Mouse (Mus musculus): ENCODE data around the gene Foxa3.

Gene Foxa3

DNA sequence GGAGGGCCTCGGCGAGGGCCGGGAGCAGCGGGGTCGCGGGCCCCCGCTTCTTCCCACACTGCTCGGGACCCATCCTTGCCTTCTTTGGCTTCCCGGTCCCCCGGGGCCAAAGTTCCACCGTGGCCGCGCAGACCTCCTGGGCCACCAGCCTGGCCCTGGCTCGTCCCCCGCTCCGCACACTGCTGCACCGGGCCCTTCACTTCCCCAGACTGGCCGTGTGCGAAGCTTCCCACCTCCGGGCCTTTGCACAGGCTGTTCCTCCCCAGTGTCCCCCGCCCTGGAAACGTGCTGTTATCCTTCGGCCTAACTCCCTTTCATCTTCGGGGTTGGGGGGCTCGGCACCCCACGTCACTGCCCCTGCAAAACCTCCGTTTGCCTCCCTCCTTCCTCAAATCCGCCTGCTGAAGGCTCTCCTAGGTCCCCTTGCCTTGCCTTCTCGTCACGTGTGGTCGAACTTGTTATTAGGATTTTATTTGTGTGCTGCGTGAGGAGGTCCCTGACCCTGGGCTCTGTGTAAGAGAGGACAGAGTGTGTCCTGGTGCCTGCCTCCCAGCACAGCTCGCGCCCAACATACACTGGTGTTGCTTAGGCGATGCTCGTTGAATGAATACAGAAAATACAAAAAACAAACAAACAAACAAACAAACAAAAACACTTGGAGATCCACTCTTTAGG lies 1.4 kb upstream of the Foxa3 start:
- no peak for DNase-seq (ENCODE audit: low spot score in 2 of 2)

DNA sequence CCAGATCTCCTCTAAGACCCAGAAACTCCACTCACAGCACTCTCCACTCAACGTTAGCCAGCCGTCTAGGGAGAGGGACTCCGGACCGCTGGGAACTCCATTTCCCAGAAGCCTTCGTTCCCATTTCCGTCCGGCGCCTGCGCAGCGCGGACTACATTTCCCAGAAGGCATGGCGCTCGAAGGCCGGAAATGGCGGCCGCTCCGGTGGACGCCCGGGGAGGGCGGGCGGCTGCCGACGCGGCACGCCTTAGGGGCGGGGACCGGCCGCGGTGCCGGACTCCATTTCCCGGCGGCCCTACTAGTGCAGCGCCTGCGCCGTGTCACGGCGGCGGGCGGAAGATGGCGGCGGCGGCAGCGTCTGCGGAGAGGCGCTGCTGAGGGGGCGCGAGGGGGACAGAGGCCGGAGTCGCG lies 763 bp upstream of the Foxa3 start, which contains the start of gene Sympk:
Gene Sympk, plus strand, starts transcription at position 282 of the 411 bp plus-strand sequence.
- peak; percentile 91 to 93 for DNase-seq (ENCODE audit: low spot score in 2 of 2)

DNA sequence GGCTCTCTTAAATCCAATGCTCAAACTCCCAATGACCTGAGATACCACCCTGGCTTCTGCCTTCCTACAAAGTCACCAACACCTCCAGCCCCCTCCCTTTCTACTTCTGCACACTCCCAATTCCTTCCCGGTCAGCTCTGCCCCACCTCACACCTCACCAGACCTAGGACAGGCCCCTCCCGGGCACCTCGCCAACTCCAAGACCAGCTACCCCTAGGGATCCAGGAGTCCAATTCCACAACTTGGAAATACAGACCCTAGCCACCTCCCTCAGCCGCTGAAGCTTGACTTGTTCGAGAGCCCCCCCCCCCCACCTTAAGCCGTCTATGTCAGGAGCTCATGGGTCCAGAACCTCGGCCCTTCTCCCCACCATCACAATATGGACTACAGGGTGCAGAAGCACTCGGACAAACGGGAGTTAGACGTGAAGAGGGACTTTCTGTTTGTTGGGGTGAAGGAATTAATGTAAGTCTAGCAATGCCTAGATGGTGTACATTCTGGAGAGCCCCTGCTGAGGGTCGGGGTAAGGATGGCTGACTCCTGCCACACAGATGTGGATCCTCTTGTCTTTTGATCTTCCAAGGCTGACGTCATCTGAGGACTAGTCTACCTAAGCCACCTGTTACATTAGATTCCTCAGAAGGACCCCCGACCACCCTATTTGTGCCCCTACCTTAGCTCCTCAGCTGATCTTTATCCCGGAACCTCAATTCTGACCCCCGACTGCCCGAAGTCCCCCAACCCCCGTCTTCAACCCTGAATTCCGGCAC lies 964 bp downstream of the Foxa3 start:
- no peak for DNase-seq (ENCODE audit: low spot score in 2 of 2)

DNA sequence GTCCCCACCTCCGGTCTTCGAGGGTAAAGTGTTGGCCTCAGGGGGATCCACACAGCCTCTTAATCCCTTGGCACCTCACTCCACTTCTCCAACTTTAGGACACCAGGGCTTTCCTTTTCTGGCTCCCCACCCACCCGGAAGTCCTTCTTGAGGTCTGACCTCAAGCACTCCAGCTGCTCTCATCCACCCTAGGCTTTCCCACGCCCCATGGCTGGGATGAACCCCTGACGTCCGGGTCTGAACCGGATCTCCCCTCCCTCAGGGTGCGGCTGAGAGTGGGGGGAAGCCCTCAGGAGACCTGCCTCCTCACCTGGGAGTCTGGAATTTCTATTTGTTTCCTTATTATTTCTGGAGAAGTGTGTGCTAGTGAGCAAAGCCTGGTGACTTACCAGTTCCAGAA lies 2.3 kb downstream of the Foxa3 start:
- DNase-seq (ENCODE audit: low spot score in 2 of 2): no peak

DNA sequence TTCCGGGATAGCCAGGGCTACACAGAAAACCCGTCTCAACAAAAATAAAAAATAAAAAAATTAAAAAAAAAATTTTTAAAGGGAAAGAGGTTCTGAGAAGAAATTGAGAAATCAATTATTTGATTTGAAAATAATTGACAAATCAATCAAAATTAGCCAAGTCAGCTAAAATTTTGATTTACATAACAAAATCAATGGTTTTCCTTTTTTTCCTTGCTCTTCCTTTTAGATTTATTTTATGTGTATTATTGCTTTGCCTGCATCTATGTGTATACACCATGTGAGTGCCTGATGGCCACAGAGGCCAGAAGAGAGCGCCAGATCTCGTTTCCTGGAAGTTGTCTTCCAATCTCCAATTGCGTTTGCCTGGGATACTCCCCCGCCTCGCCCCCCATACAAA lies 5.4 kb downstream of the Foxa3 start:
- no peak for DNase-seq (ENCODE audit: low spot score in 2 of 2)

DNA sequence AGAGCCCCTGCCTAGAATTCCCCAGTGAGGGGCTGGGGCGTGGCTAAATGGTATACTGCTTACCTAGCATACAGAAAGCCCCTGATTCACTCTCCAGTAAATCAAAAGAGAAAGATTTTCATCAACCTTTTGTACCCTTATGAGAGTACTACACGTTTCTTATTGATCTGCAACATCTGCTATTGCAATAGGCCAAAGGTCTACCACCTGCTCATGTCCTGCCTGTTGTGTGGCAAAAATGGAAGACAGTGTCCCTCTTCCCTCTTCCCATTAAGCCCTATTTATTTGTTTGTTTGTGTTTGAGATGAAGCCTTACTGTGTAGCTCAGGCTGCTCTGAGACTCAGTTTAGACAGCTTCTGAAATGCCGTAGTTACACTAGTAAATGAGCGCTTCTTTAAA lies 7.3 kb downstream of the Foxa3 start:
- no peak for DNase-seq (ENCODE audit: low spot score in 2 of 2)

DNA sequence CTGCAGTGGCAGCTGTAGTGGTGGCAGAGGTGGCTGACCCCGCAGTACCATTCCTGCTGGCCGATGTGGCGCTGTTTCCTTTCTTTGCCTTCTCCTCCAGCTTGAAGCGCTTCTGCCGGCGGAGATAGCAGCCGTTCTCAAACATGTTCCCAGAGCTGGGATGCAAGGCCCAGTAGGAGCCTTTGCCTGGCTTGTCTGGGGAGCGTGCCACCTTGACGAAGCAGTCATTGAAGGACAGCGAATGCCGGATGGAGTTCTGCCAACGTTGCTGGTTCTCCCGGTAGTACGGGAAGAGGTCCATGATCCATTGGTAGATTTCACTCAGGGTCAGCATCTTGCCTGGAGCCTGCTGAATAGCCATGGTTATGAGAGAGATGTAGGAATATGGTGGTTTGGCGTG lies 8.9 kb downstream of the Foxa3 start:
- no peak for DNase-seq (ENCODE audit: low spot score in 2 of 2)

DNA sequence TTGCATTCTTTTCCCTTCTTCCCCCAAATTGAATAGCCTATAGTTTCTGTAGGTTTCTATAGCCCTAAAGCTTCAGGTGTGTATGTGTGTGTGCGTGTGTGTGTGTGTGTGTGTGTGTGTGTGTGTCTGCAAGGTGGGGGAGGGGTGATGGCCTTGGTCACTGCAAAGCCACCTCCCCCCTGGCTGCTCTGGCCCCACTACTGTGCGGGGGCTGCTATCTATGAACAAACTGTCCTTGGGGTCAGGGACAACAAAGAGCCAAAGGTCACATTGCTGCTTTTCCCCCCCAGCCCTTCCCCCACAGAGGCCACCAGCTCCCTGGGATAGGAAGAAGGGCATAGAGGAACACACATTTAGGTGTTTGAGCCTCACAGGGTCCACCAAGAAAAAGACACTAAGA lies 10.5 kb downstream of the Foxa3 start:
- DNase-seq (ENCODE audit: low spot score in 2 of 2): no peak

DNA sequence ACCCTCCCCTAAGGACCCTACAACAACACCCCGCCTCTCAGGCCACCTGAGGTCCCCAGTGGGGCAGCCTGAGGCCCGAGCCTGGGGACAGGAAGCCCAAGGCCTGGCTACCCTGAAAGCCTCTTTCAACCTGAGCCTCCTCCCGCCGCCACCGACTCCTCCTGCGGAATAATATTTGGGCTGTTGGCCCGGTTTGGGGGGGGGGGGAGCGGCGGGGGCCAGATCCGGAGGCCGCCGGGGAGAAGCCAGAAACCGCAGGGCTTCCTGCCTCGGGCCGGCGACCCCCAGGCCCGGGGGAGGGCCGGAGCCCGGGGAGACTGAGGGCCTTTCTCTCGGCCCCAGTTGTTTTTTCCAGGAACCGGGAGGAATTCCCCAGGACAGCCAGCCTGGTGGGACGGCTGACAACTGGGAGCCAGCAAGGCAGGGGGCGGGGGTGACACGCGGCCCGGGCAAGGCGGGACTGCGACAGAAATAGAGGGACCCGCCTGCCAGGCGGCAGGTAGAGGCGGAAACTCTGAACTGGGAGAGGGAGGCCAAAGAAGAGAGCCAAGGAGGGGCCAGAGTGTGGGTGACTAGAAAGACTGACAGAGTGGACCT lies 11.2 kb downstream of the Foxa3 start:
- DNase-seq (ENCODE audit: low spot score in 2 of 2): no peak

DNA sequence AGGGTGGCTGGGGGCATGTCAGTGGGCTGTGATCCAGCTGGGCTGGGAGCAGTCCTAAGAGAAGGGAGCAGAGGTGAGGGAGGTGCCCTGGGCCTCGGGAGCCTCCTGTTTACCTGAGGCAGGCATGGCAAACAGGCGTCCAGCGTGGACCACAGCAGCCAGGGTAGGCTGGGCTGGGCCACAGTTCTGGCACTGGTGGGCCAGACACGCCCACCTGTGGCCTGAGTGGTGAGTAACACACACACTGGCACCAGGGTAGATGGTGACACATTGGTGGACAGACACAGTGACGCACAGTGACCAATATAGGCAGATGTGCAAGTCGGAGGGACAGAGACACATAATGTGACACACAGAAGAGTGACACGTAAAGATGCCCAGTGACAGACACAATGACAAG lies 12.8 kb downstream of the Foxa3 start:
- no peak for DNase-seq (ENCODE audit: low spot score in 2 of 2)

DNA sequence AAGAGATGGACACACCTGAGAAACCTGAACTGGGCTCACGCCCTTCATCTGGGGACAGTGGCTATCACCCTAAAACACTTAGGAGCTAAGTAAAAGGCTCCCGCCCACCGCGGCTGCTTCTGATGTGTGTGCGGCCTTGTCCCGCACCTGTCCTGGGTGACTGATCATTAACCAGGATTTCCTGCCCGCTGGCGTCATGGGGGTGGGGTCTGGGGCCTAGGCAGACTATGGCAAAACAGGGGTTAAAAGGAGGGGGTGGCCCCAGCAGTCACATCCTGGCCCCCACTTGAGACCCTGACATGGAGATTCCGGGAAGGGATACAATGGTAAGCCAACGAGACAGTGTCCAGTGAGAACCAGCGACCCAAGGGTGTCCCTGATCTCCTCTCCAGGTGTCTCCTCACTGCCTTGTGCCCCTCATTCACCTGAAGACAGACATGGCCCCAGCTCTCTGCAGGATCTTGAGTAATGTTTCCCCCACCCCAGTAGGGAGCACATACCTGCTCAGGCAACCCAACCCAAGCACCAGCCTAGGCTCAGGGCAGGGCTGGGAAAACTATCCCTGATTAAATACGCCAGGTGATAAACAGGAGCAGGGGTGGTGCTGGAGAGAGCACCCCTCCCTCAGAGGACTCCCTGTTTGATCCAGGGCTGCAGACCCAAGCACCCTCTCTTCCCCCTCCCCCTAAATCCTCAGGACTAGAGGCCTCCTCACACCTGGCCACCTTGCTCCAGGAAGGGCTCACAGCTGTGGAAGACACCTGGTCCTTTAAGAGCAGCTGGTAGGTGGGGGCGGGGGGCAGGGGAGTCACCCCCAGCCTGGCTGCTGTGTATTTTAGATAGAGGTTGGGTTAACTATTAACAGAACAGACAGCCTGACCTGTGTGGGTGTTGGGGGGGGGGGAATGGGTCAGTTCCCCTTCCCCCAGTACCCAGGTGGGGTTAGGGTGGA lies 16.0 kb downstream of the Foxa3 start:
- DNase-seq (ENCODE audit: low spot score in 2 of 2): no peak

DNA sequence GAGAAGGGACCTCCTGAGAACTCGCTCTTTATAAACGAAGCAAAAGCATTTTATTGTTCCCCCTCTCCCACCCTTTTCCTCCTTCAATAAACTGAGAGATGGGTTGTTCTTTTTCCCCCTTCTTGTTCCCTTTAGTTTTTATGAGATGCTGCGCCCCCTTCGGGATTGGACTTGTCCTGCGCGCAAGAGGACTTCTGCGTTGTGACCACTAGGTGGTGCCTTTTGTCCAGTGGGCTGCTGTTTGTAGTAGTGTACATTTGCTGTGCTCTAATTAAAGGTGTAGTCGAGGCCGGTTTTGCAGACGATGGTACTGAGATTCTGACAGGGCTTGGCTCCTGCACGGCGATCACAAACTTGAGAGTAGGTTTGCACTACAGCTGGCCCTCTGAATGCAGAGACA lies 16.9 kb downstream of the Foxa3 start:
- DNase-seq (ENCODE audit: low spot score in 2 of 2): peak; percentile 87 to 91

DNA sequence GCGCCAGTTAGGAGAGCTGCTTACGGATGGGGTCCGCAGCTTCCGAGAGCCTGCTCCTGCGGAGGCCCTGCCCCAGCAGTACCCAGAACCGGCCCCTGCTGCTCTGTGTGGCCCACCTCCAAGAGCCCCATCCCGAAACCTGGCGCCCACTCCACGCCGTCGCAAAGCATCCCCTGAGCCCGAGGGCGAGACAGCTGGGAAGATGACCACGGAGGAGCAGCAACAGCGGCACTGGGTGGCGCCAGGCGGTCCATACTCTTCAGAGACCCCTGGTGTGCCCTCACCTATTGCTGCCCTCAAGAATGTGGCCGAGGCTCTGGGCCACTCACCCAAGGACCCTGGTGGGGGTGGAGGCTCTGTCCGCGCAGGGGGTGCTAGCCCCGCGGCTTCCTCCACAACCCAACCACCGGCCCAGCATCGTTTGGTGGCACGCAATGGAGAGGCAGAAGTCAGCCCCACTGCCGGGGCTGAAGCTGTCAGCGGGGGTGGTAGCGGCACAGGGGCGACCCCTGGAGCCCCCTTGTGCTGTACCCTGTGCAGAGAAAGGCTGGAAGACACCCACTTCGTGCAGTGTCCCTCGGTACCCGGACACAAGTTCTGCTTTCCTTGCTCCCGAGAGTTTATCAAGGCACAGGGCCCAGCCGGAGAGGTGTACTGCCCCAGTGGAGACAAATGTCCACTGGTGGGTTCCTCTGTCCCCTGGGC lies 17.8 kb downstream of the Foxa3 start:
- no peak for DNase-seq (ENCODE audit: low spot score in 2 of 2)

DNA sequence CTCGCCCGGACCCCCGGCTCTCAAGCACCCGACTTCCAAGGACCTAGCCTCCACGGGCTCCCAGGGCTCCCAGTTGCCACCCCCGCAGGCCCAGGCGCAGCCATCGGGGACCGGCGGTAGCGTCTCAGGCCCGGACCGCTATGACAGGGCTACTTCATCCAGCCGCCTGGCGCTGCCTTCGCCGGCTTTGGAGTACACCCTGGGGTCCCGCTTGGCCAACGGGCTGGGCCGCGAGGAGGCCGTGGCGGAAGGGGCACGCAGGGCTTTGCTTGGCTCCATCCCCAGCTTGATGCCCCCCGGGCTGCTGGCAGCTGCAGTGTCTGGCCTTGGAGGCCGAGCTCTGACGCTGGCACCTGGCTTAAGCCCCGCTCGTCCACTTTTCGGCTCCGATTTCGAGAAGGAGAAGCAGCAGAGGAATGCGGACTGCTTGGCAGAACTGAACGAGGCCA lies 18.7 kb downstream of the Foxa3 start:
- peak in 1 of 2 experiments; percentile 16 for DNase-seq (ENCODE audit: low spot score in 2 of 2)

DNA sequence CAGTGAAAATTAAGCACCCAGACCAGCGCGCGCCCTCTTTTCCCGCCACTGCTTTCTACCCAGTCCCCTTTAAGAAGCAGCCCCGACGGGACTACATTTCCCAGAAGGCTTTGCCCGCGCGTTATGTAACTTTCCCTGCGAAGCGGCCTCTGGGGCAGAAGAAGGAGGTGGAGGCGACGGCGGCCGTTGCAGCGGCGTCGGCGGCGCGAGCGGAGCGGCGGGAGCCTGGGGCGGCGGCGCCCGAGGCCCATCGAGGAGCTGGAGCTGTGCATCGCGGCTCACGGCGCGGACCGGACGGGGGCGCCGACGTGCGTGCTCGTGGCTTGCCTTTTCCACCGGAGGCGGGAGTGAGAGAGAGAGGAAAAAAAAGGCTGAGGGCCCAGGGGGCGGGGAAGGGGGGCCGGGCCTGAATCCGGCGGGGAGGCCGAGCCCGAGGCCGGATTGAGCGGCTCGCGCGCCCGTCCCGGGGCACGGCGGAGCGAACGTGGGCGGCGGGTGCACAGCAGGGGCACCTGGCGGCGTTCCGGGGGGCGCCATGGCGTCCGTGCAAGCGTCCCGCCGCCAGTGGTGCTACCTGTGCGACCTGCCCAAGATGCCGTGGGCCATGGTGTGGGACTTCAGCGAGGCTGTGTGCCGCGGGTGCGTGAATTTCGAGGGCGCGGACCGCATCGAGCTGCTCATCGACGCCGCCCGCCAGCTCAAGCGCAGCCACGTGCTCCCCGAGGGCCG lies 19.3 kb downstream of the Foxa3 start, which contains the start of gene Irf2bp1:
Gene Irf2bp1, plus strand, starts transcription at position 143 of the 729 bp plus-strand sequence.
- peak; percentile 96 to 97 for DNase-seq (ENCODE audit: low spot score in 2 of 2)

DNA sequence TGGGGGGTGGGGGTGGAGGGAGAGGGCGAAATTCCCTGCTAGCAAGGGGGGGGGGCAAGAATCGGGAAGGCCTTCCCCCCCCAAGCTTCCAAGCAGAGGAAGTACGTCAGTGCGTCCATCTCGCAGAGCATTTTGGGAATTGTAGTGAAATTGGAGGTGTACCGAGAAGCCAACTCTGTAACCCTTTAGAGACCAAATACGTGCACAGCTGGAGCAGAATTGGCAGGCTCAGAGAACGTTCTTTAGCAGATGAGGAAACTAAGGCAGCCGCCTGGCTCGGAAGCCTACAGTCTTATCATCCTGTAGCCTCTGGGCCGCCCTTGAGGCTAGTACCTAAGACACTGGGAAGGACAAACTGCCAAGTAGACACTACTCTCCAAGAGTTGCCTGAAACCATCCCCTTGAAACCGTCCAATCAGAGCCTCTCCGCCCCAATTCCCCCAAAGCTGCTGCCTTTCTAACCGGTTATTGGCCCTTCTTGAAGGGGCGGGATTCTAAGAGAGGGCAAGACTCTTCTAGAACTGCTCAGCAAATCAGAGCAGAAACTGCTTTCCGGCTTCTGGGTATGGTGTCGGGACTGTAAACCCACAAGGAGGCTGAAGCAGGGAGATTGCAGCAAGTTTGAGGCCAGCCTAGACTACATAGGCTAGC lies 20.4 kb downstream of the Foxa3 start:
- DNase-seq (ENCODE audit: low spot score in 2 of 2): peak; percentile 76 to 87

DNA sequence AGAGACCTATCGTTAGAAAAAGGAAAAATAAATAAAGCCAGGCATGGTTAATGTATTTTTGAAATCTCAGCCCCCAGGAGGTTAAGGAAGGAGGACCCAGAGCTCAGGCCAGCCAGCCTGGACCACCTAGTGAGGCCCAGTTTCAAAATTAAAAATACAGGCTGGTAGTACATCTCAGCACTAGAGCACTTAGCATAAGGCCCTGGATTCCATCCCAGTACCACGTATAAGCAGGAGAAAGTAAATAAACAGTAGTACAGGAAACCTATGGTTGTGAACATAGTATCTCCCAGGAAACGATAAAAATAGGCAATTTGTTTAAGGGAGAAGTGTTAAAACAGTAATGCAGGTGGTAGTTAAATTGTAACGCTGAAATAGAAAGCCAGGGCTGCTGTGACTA lies 21.2 kb downstream of the Foxa3 start:
- no peak for DNase-seq (ENCODE audit: low spot score in 2 of 2)

DNA sequence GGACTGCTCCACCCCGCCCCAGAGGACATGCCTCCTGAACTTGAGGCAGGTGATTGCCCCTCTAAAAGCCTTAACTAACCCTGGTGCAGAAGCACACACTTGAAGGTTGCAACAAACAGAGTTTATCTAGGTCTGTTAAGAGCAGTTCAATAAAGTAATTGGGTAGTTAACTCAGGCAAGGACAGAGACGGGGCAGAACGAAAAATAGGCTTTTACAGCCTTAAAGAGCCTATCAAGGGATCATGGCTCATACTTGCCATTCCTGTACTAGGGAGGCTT lies 21.6 kb downstream of the Foxa3 start:
- no peak for DNase-seq (ENCODE audit: low spot score in 2 of 2)

DNA sequence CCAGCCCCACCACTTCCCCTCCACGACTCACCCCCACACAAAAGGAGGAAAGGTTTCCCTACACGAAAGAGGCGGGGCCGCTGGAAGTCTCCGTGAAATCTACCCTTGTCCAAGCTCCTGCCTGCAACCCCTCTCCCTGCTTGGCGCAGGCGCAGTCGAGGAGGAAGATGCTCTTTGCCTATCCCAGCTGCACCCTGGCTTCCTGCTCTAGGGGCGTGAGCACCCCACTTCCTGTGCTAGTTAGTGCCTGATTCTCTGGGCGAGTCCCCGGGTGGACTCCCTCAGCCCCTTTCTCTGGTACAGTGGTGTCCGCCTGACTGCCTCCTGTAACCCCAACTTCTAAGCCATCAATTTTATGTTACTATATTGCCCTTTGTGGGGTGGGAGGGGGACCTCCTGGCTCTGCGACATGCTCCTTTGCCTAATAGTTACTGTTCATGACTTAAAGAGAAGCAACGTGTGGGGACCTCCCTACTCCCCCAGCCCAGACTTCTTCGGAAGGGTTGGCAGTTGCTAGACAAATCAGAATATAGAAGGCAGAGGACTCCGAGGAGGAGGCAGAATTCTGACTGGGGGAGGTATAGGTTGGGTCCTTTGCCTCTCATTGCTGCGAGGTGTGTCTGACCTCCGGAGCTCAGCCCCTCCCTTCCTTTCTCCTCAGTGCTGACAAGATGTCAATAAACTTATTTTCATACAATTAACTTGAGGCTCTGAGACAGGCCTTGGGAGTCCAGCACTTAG lies 22.1 kb downstream of the Foxa3 start:
- peak in 1 of 2 experiments; percentile 15 for DNase-seq (ENCODE audit: low spot score in 2 of 2)

Measured in right cerebral cortex, adult 2 months (tissue).